ENCODE assay signal across 19 mouse cellular contexts in genomic region chr10:78167333-78167732, GRCm38 (mm10). TPM values are rescaled to one million over a fixed set of nuclear protein-coding genes. Genes with fewer than 3 reads are reported as not detected.
DNase-seq lines count a peak whose midpoint lies in the region; ATAC-seq and TF ChIP-seq lines count a peak whose summit lies in the region.
"Had no signal": no experiment of that assay in that cellular context is flagged by ENCODE, and none has a peak within 500 bp of the region (broad histone marks: within the 10 kb centered on the region; RNA-seq: fewer than 3 reads in every experiment).

No protein-coding gene starts in this region.

- no peak for TF ChIP-seq POLR2A in brain, embryonic 14.5 days (IDR thresholded peaks at IDR 0.05; ENCODE audit: borderline replicate concordance, extremely low read depth, insufficient read depth, insufficient read length, poor library complexity, severe bottlenecking)

- no peak for ATAC-seq in erythroid progenitor cell, adult 5-6 weeks (replicated peaks; ENCODE audit: low FRiP score, poor library complexity, severe bottlenecking)
- ATAC-seq: activated CD4-positive, CD25-positive, alpha-beta regulatory T cell, adult 4 months; forebrain, embryonic 15.5 days; intestine, postnatal 0 days had no signal

- no peak for TF ChIP-seq CTCF in brain, embryonic 14.5 days (IDR thresholded peaks at IDR 0.05; ENCODE audit: borderline replicate concordance, extremely low read depth, insufficient read depth, insufficient read length)

- intact Hi-C loops in left cerebral cortex, postnatal 4 days (cut with DNase I) = no loop called here

- DNase-seq in left cerebral cortex, postnatal 4 days = peak; percentile 72
- DNase-seq in left cerebral cortex, adult 18-20 months (ENCODE audit: low spot score in 2 of 2) = no peak
- peak; percentile 80 for DNase-seq in brain, adult 2 months (ENCODE audit: low read depth, low spot score)
- DNase-seq in brain, embryonic 14.5 days (ENCODE audit: low read depth) = peak; percentile 65
- DNase-seq in cerebellum, postnatal 10 days = peak; percentile 85 to 88
- DNase-seq in thymus, postnatal 14 days = no peak
- DNase-seq: adrenal gland, adult 8-10 months; embryo, embryonic 11 days; heart, postnatal 4 days; kidney, postnatal 25 days; liver; lung, postnatal 4 days; right cerebral cortex, postnatal 25 days; spleen, adult 18-20 months; thymus, postnatal 36 days had no signal

RNA-seq across cellular contexts. Expression of gene D10Jhu81e, which starts 2.2 kb away (rescaled TPM):
- total RNA-seq in left cerebral cortex, postnatal 4 days (2021) = 10 to 100 TPM; 52.6 to 59.3 TPM
- 100 to 1,000 TPM; 112 to 114 TPM for total RNA-seq in left cerebral cortex, adult 18-20 months (2021)
- 60.2 and 75.5 TPM in 2 replicates for polyA plus RNA-seq in brain, embryonic 14.5 days (2012; rRNA removed)
- 14.4 and 36.9 TPM in 2 replicates for total RNA-seq in erythroid progenitor cell, adult 5-6 weeks (2015; ENCODE audit: low replicate concordance)
- 14.1 and 23.9 TPM in 2 replicates for total RNA-seq in erythroid progenitor cell, adult 5-6 weeks (2017; ENCODE audit: low replicate concordance)

RNA-seq across cellular contexts. Expression of gene Pwp2, which starts 17.6 kb away (rescaled TPM):
- total RNA-seq in left cerebral cortex, postnatal 4 days (2021) = 10 to 100 TPM; 22.6 to 23.7 TPM
- total RNA-seq in left cerebral cortex, adult 18-20 months (2021) = 10 to 100 TPM; 19.2 to 19.6 TPM
- polyA plus RNA-seq in brain, embryonic 14.5 days (2012; rRNA removed) = 18.7 and 19.6 TPM in 2 replicates
- total RNA-seq in erythroid progenitor cell, adult 5-6 weeks (2015; ENCODE audit: low replicate concordance) = 2.5 and 2.9 TPM in 2 replicates
- total RNA-seq in erythroid progenitor cell, adult 5-6 weeks (2017; ENCODE audit: low replicate concordance) = 7.8 and 10.1 TPM in 2 replicates

Comparison
In these comparisons a context has a peak if more than half of its experiments do, and no peak if none do; other contexts are left out.
1. DNase-seq: peak in left cerebral cortex, postnatal 4 days (single experiment), brain, adult 2 months (single experiment), brain, embryonic 14.5 days (single experiment) and cerebellum, postnatal 10 days (2 of 2); none in left cerebral cortex, adult 18-20 months (0 of 2) and thymus, postnatal 14 days (single experiment).